Mouse (Mus musculus): Measurements from ENCODE around the gene Rps6kl1.

DNA sequence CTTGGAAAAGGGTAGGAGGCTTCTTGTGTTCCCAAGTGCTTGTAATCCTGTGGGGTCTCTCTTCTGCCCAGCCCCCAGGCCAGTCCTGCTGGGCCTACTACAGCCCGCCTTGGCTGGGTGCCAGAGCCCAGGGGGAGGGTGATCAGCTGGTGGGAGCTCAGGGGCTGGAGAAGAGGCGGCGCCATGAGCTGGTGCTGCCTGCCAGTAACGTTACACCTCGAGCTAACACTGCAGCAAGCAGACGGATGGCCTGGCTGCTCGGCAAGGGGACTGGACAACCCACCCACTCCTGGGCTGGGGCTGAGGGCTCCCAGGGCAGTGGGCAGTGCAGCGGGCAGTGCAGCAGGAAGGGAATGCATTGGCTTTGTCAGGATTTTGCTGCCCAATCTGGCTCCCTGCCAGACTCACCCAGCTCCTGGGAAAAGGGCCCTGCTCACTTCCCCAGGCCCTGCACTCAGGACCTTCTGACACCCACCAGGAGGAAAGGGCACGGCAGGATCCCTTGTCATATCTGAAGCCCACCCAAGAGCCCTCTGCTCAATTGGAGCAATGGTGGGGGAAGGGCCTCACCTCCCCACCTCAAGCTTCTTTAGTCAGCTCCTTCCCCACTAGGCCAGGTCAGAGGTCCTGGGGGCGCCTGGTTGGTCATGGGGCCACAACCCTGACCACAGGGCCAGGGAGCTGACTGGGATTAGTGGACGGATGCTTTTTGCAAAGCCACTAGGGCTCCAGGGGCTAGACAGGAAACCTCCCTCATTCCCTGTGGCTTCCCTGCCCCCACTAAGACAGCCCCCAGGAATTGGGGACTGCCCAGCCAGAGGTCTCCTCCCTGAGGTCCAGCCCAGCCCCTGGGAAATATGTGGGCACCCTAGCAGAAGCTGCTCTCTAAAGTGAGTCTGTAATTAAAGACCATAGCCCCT, 25.1 kb upstream of the Rps6kl1 start:
- TF ChIP-seq EP300 (IDR thresholded peaks at IDR 0.05; ENCODE audit: low read depth) (no peak), CTCF (IDR thresholded peaks at IDR 0.05; ENCODE audit: low read depth) (no peak)
